Mouse (Mus musculus) erythroblast, embryonic 14.5 days (primary cell): Measurements from ENCODE around the gene Mthfd1. TPM values are rescaled to one million over a fixed set of nuclear protein-coding genes. Genes with fewer than 3 reads are reported as not detected.

ENCODE experiments used
- H3K27me3 ChIP-seq: 2 replicates; pipeline ENCODE4 v1.6.1; 2012; ENCODE audit warnings: inconsistent platforms; ENCODE audit not compliant: control insufficient read depth
- H3K36me3 ChIP-seq: 2 replicates; pipeline ENCODE4 v1.6.1; 2012; ENCODE audit warnings: mild to moderate bottlenecking, inconsistent platforms; ENCODE audit not compliant: control insufficient read depth
- H3K4me1 ChIP-seq: 2 replicates; pipeline ENCODE4 v1.6.1; 2012; ENCODE audit warnings: inconsistent platforms; ENCODE audit not compliant: control insufficient read depth
- H3K4me3 ChIP-seq: replicated peaks from 2 replicates; pipeline ENCODE3; 2012; ENCODE audit warnings: moderate library complexity, mild to moderate bottlenecking, inconsistent platforms
- H3K9me3 ChIP-seq: 2 replicates; pipeline ENCODE4 v1.6.1; 2012; ENCODE audit warnings: low read length, inconsistent platforms, mixed read lengths; ENCODE audit not compliant: control insufficient read depth
- GATA1 ChIP-seq: IDR thresholded peaks from 2 replicates; pipeline ENCODE4 v1.6.1; 2012; ENCODE audit warnings: low read length, inconsistent platforms, mixed read lengths
- TAL1 ChIP-seq: IDR thresholded peaks from 3 replicates; pipeline ENCODE4 v1.6.1; 2012; ENCODE audit warnings: low read length, inconsistent platforms, mixed read lengths
- polyA plus RNA-seq: library from polyadenylated mRNA; stranded (reverse); fragments of >175 nt; gene quantifications from 2 replicates; pipeline ENCODE4 v1.2.3, GENCODE M21; 2012

Mthfd1 gene
- polyA plus RNA-seq, 1 experiment = 6.5 TPM

GRCm38 (mm10) chr12:76306852-76307561 is 51.9 kb downstream of the Mthfd1 start:
- Histone ChIP-seq H3K9me3 (no peaks in the 10 kb centered on the region), H3K27me3 (no peaks in the 10 kb centered on the region), H3K4me3 (no peak overlapping the region), H3K36me3 (peaks cover 90% of the 10 kb centered on the region), H3K4me1 (no peaks in the 10 kb centered on the region)
- TF ChIP-seq TAL1 (no peak), GATA1 (no peak)

- Histone ChIP-seq H3K9me3 (no peaks in the 10 kb centered on the region), H3K4me1 (no peaks in the 10 kb centered on the region), H3K4me3 (no peak overlapping the region), H3K36me3 (peaks cover 89% of the 10 kb centered on the region), H3K27me3 (no peaks in the 10 kb centered on the region)
- TF ChIP-seq GATA1 (no peak), TAL1 (no peak)
Measured at GRCm38 (mm10) chr12:76307964-76308363, 52.9 kb downstream of the Mthfd1 start.

- H3K36me3 ChIP-seq = peaks cover 89% of the 10 kb centered on the region
Measured at GRCm38 (mm10) chr12:76308436-76308835, 53.3 kb downstream of the Mthfd1 start.

GRCm38 (mm10) chr12:76310007-76310406 is 54.9 kb downstream of the Mthfd1 start:
- H3K27me3 ChIP-seq = no peaks in the 10 kb centered on the region
- H3K4me1 ChIP-seq = no peaks in the 10 kb centered on the region
- H3K9me3 ChIP-seq = no peaks in the 10 kb centered on the region
- H3K4me3 ChIP-seq = no peak overlapping the region
- TF ChIP-seq GATA1 = no peak
- TF ChIP-seq TAL1 = no peak
- peaks cover 90% of the 10 kb centered on the region for H3K36me3 ChIP-seq

More at GRCm38 (mm10) chr12:76308436-76308835, 53.3 kb downstream of the Mthfd1 start:
- TF ChIP-seq TAL1 (no peak), GATA1 (no peak)
- Histone ChIP-seq H3K4me3 (no peak overlapping the region), H3K9me3 (no peaks in the 10 kb centered on the region), H3K4me1 (no peaks in the 10 kb centered on the region), H3K27me3 (no peaks in the 10 kb centered on the region)

GRCm38 (mm10) chr12:76310633-76311032 is 55.5 kb downstream of the Mthfd1 start:
- H3K36me3 ChIP-seq = peaks cover 91% of the 10 kb centered on the region
- H3K4me1 ChIP-seq = no peaks in the 10 kb centered on the region
- TF ChIP-seq GATA1 = no peak
- TF ChIP-seq TAL1 = no peak
- H3K4me3 ChIP-seq = no peak overlapping the region
- no peaks in the 10 kb centered on the region for H3K9me3 ChIP-seq
- H3K27me3 ChIP-seq = no peaks in the 10 kb centered on the region

- H3K36me3 ChIP-seq = peaks cover 92% of the 10 kb centered on the region
- H3K9me3 ChIP-seq = no peaks in the 10 kb centered on the region
- TF ChIP-seq GATA1 (no peak), TAL1 (no peak)
- no peaks in the 10 kb centered on the region for H3K4me1 ChIP-seq
- no peak overlapping the region for H3K4me3 ChIP-seq
- no peaks in the 10 kb centered on the region for H3K27me3 ChIP-seq
Measured at GRCm38 (mm10) chr12:76311227-76311626, 56.1 kb downstream of the Mthfd1 start.

- no peaks in the 10 kb centered on the region for H3K9me3 ChIP-seq
- TF ChIP-seq TAL1 (no peak), GATA1 (no peak)
- H3K4me1 ChIP-seq = peaks cover 3% of the 10 kb centered on the region
- peaks cover 92% of the 10 kb centered on the region for H3K36me3 ChIP-seq
- H3K4me3 ChIP-seq = no peak overlapping the region
- no peaks in the 10 kb centered on the region for H3K27me3 ChIP-seq
Measured at GRCm38 (mm10) chr12:76311951-76312350, 56.9 kb downstream of the Mthfd1 start.

GRCm38 (mm10) chr12:76318282-76319212 is 63.4 kb downstream of the Mthfd1 start:
- Histone ChIP-seq H3K4me1 (peaks cover 31% of the 10 kb centered on the region), H3K36me3 (peaks cover 84% of the 10 kb centered on the region), H3K9me3 (no peaks in the 10 kb centered on the region), H3K27me3 (no peaks in the 10 kb centered on the region), H3K4me3 (peak overlapping the region; percentile 37)
- TF ChIP-seq TAL1 (peak; percentile 65), GATA1 (peak; percentile 58; the same call in 1 of the 2 replicates)
